Mouse (Mus musculus) cortical plate, adult 2 months (tissue): Measurements from ENCODE around the gene 1700067P10Rik. TPM values are rescaled to one million over a fixed set of nuclear protein-coding genes. Genes with fewer than 3 reads are reported as not detected.
A peak's percentile ranks its signal among the peaks of the same experiment; 100 is the strongest.

Experiments used
- H3K27ac ChIP-seq: fragments of 200-500 bp; 2 replicates; pipeline ENCODE4 v1.5.1; 2012; ENCODE audit warnings: low read length, control low read depth, inconsistent platforms; ENCODE audit not compliant: insufficient read depth
- H3K4me1 ChIP-seq: fragments of 200-500 bp; 2 replicates; pipeline ENCODE4 v1.6.1; 2011; ENCODE audit warnings: low read length; ENCODE audit not compliant: control insufficient read depth, insufficient read depth
- H3K4me3 ChIP-seq: fragments of 200-500 bp; 2 replicates; pipeline ENCODE4 v1.5.1; 2011; ENCODE audit warnings: mild to moderate bottlenecking, low read length, control low read depth; ENCODE audit not compliant: insufficient read depth
- CTCF ChIP-seq: fragments of 200-500 bp; IDR thresholded peaks from 2 replicates; pipeline ENCODE4 v1.5.1; 2011; ENCODE audit warnings: mild to moderate bottlenecking, control low read depth, low read length; ENCODE audit not compliant: insufficient read depth; ENCODE audit errors: extremely low read depth
- POLR2A ChIP-seq: fragments of 200-500 bp; IDR thresholded peaks from 2 replicates; pipeline ENCODE4 v1.6.1; 2011; ENCODE audit warnings: mild to moderate bottlenecking, low read length, control low read depth; ENCODE audit not compliant: insufficient read depth; ENCODE audit errors: extremely low read depth
- polyA plus RNA-seq: library from polyadenylated mRNA; depleted of rRNA; stranded (reverse); fragments of >200 nt; gene quantifications from 2 replicates; pipeline ENCODE4 v1.2.3, GENCODE M21; 2012

1700067P10Rik gene
- polyA plus RNA-seq, 1 experiment = 0.19 TPM

GRCm38 (mm10) chr17:48094820-48095680 is 5.9 kb downstream of the 1700067P10Rik start:
- no peak for TF ChIP-seq POLR2A
- TF ChIP-seq CTCF = no peak
- no peaks in the 10 kb centered on the region for H3K4me1 ChIP-seq
- no peak overlapping the region for H3K4me3 ChIP-seq
- no peak overlapping the region for H3K27ac ChIP-seq

GRCm38 (mm10) chr17:48095718-48096121 is 6.6 kb downstream of the 1700067P10Rik start:
- H3K4me3 ChIP-seq = no peak overlapping the region
- H3K27ac ChIP-seq = no peak overlapping the region

GRCm38 (mm10) chr17:48096321-48096720 is 7.2 kb downstream of the 1700067P10Rik start:
- Histone ChIP-seq H3K4me1 (no peaks in the 10 kb centered on the region), H3K4me3 (no peak overlapping the region), H3K27ac (no peak overlapping the region)
- TF ChIP-seq CTCF (no peak), POLR2A (no peak)

More at GRCm38 (mm10) chr17:48095718-48096121, 6.6 kb downstream of the 1700067P10Rik start:
- TF ChIP-seq CTCF (no peak), POLR2A (no peak)
- no peaks in the 10 kb centered on the region for H3K4me1 ChIP-seq

- TF ChIP-seq CTCF (peak; percentile 18; the same call in 1 of the 2 replicates), POLR2A (no peak)
- Histone ChIP-seq H3K4me3 (no peak overlapping the region), H3K4me1 (no peaks in the 10 kb centered on the region), H3K27ac (no peak overlapping the region)
Measured at GRCm38 (mm10) chr17:48097011-48097742, 8.1 kb downstream of the 1700067P10Rik start.

- Histone ChIP-seq H3K4me3 (no peak overlapping the region), H3K27ac (no peak overlapping the region), H3K4me1 (no peaks in the 10 kb centered on the region)
- TF ChIP-seq CTCF (no peak), POLR2A (no peak)
Measured at GRCm38 (mm10) chr17:48097743-48098527, 8.8 kb downstream of the 1700067P10Rik start.

GRCm38 (mm10) chr17:48098528-48098890 is 9.4 kb downstream of the 1700067P10Rik start:
- TF ChIP-seq POLR2A (no peak), CTCF (no peak)
- Histone ChIP-seq H3K4me1 (no peaks in the 10 kb centered on the region), H3K27ac (no peak overlapping the region), H3K4me3 (no peak overlapping the region)

- Histone ChIP-seq H3K4me3 (no peak overlapping the region), H3K27ac (no peak overlapping the region), H3K4me1 (no peaks in the 10 kb centered on the region)
- TF ChIP-seq CTCF (no peak), POLR2A (no peak)
Measured at GRCm38 (mm10) chr17:48099312-48099711, 10.2 kb downstream of the 1700067P10Rik start.

- Histone ChIP-seq H3K4me1 (no peaks in the 10 kb centered on the region), H3K27ac (no peak overlapping the region), H3K4me3 (no peak overlapping the region)
- TF ChIP-seq POLR2A (no peak), CTCF (peak; percentile 97)
Measured at GRCm38 (mm10) chr17:48100441-48101417, 11.6 kb downstream of the 1700067P10Rik start.

- Histone ChIP-seq H3K4me3 (no peak overlapping the region), H3K4me1 (no peaks in the 10 kb centered on the region), H3K27ac (no peak overlapping the region)
- TF ChIP-seq CTCF = no peak
- TF ChIP-seq POLR2A = no peak
Measured at GRCm38 (mm10) chr17:48107333-48107732, 18.2 kb downstream of the 1700067P10Rik start.
